Mouse (Mus musculus) kidney, adult 9 months (tissue): Measurements from ENCODE around the gene Gipc1.

Source experiments
- DNase-seq: peaks from one replicate; pipeline ENCODE4 v3.0.0; 2022

Gene Gipc1

DNA sequence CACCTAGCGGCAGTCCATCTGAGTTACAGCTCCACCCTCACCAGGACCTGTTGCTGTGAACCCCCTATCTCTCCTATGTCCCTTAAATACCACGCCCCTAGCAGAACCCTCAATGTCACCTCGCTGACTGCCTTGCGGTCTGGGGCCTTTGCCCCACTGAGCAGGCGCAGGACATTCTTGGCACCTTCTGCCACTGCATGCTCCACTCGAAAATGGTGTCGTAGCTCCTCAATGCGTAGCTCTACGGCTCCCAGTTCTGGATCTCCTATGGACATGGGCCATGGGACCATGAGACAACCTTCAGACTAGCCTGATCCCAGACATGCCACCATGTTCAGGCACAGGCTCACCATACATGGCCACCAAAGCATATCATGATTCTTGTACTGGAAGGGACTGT is 32.0 kb downstream of the Gipc1 start:
- DNase-seq, result no peak

- DNase-seq, result no peak
Measured at GRCm38 (mm10) chr8:83689264-83689663, 36.8 kb downstream of the Gipc1 start.

GRCm38 (mm10) chr8:83693609-83694236 is 41.2 kb downstream of the Gipc1 start:
- DNase-seq, result no peak

- DNase-seq, result no peak
Measured at GRCm38 (mm10) chr8:83694369-83695160, 42.1 kb downstream of the Gipc1 start.

DNA sequence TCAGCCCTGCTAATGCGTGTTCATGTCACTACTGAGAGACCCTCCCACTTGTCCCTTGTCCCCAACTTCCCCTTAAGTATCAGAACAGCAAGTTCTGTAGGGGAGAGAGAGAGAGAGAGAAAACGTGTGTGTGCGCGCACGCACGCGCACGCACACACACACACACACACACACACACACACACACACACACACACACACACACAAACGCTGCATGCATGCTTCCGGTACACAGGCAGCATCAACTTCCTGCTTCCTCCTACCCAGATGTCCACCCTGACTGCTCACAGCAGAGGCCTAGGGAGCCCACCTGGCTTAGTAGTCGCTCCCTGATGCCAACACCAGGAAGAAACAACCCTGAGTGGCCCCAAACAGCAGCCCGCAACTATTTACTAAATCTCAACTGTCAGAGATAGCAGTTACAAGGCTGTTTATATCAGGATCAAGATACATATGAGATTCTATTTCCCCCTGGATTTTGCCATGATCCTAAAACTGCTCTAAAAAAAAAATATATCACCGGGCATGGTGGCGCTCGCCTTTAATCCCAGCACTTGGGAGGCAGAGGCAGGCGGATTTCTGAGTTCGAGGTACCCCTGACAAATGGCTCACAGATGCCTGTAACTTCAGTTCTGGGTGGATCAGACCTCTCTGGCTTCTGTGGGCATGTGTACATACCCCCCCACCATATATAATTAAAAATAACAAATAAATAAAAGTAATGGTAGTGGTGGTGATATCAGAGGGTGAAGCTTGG is 43.1 kb downstream of the Gipc1 start:
- DNase-seq, result no peak

DNA sequence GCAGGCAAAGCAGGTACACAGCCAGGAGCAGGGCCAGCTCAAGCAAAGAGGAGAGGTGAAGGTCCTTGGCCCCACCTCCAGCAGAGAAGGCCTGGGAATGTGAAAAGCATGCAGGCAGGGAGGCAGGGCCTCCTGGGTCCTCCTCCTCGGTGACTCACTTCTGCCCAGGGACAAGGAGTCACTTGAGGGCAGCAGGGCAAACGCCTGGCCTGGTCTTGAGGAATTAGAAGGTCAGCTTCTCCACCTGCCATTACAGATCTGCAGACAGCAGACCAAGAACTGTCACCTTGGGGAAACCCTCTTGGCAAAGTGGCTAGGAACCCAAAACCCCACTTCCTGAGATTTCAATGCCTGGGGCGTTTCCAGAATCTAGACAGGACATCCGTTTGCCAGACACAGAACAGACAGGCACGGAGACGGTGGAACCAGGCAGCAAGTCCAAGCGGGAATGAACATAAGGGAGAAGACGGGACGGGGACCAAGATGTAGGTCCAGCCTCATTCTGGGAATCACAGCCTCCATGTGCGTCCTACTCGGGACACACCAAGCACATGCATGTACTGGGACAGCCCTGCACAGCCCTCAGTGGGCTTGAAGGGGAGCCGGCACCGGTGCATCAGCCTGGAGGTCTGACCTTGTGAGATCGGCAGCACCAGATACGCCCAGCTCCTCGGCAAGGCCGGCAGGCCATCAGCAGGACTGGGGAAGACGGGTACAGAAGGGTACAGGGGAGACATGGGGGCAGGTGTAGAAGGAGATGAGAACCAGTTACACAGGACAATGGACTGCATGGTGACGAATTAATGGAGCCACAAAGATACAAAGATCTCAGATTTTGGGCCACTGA is 45.1 kb downstream of the Gipc1 start:
- peak; percentile 75 for DNase-seq

DNA sequence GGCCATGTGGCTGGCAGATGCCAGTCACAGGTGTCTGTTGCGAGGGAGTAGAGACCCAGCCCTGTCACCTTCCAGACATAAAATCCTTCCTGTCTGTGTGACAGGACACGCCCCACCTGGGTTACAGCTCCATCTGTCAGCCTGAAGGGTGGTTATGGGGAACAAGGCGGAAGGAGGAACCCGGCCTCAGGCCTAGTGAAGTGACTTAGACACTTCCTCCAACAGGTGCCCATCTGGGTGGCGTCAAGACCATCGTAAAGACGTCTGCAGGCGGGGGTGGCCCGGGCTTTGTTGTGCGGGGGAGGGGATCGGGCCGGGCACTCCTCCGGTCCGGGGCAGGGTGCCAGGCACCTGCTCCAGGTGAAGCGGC is 45.8 kb downstream of the Gipc1 start:
- DNase-seq, result peak; percentile 47

GRCm38 (mm10) chr8:83698661-83699453 is 46.4 kb downstream of the Gipc1 start, which contains the start of gene Pkn1:
Gene Pkn1, minus strand, starts transcription at chr8:83699179.
- peak; percentile 72 for DNase-seq

- no peak for DNase-seq
Measured at GRCm38 (mm10) chr8:83699566-83699965, 47.1 kb downstream of the Gipc1 start.

DNA sequence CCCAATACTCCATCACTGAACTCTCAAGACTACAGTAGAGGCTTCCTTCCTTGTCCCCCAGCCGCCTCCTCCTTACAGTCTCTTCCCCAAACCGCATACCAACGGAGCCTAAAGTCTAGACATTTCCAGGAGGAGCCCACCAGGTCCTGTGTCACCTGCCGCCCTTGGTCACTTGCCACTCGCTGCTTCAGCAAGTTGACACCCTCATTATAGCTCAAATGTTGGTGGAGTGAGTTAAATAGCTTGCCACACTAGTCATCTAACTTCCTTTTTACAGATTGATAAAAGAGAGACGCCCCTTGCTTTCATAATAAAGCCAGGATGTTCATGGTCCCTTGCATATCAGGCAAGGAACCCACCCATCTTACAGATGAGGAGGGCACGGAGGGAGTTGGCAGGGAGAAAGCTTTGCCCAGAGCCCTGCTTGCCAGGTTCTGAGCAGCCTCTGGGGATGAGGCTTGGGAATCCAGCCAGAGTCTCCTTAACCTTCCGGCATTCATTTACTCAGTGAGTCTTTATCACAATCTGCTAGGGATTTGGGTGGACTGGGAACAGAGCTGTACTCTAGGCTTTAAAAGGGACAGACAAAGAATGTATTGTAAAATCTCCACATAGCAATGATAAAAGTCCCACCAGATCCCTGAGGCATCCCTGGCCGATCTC is 48.1 kb downstream of the Gipc1 start:
- peak; percentile 40 for DNase-seq

DNA sequence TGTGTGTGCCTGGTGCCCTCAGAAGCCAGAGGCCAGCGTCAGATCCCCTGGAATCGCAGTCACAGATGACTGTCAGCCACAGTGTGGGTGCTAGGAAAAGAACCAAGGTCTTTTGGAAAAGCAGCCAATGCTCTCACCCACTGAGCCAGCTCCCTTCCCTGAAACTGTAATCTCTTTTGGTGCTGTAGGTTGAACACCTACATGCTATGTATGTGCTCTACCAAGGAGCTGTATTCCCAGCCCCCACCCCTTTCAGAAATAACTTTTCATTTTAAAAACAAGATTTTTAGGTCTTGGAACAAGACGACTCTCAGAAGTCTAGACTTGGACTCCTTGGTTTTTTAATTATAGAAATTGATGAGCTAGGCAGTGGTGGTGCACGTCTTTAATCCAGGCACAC is 50.9 kb downstream of the Gipc1 start:
- DNase-seq, result no peak

DNA sequence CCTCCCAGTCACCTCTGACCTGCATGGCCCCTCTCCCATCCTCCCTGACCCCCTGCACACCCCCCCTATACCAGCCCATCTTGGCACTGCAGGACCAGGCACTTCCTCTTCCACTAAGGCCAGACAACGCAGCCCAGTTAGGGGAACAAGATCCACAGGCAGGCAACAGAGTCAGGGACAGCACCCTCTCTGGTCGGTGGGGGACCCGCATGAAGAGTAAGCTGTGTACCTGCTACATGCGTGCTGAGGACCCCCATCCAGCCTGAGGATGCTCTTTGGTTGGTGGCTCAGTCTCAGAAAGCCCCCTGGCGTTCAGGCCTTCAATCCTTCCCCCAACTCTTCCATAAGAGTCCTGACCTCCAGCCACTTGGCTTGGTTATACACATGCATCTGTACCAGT is 53.9 kb downstream of the Gipc1 start:
- no peak for DNase-seq

GRCm38 (mm10) chr8:83707554-83707953 is 55.1 kb downstream of the Gipc1 start:
- no peak for DNase-seq
